Mouse (Mus musculus) ES-E14 (cell line): ENCODE data around the gene Pth1r. TPM values are rescaled to one million over a fixed set of nuclear protein-coding genes. Genes with fewer than 3 reads are reported as not detected.

Source experiments
- DNase-seq: peaks from one replicate; pipeline ENCODE4 v3.0.0-alpha.2; 2013; ENCODE audit warnings: low read depth, low spot score
- H3K27ac ChIP-seq: 2 replicates; pipeline ENCODE4 v1.5.1; 2012; ENCODE audit warnings: low read depth, mild to moderate bottlenecking, low read length, moderate library complexity, mixed read lengths; ENCODE audit not compliant: poor library complexity, insufficient read depth, severe bottlenecking
- H3K36me3 ChIP-seq: 2 replicates; pipeline ENCODE4 v1.6.1; 2012; ENCODE audit warnings: mild to moderate bottlenecking, low read length, moderate library complexity, mixed read lengths; ENCODE audit not compliant: control insufficient read depth, poor library complexity, insufficient read depth, severe bottlenecking
- H3K4me1 ChIP-seq, 2 experiments: fragments of 150-350 bp in 1 of 2; sonication (generic) in 1 of 2; 2 replicates each; pipeline ENCODE4 v1.6.1; 2012; ENCODE audit warnings: low read length in 2 of 2, mild to moderate bottlenecking in 1 of 2, mixed read lengths in 1 of 2; ENCODE audit not compliant: control insufficient read depth in 2 of 2, insufficient read depth in 2 of 2, poor library complexity in 1 of 2
- H3K4me3 ChIP-seq, 2 experiments: fragments of 150-350 bp in 1 of 2; sonication (generic) in 1 of 2; 2 replicates each; pipeline ENCODE4 v1.5.1; 2012; ENCODE audit warnings: low read length in 2 of 2, low read depth in 1 of 2, mild to moderate bottlenecking in 1 of 2, mixed read lengths in 1 of 2; ENCODE audit not compliant: insufficient read depth in 1 of 2, poor library complexity in 1 of 2, severe bottlenecking in 1 of 2
- H3K9ac ChIP-seq: 2 replicates; pipeline ENCODE4 v1.6.1; 2012; ENCODE audit warnings: low read depth, mild to moderate bottlenecking, low read length, mixed read lengths; ENCODE audit not compliant: poor library complexity, insufficient read depth, severe bottlenecking
- H3K9me3 ChIP-seq: fragments of 150-350 bp; sonication (generic); 2 replicates; pipeline ENCODE4 v1.6.1; 2012; ENCODE audit warnings: low read depth, mild to moderate bottlenecking, low read length; ENCODE audit not compliant: control insufficient read depth, insufficient read depth
- CHD2 ChIP-seq: IDR thresholded peaks from 2 replicates; pipeline ENCODE4 v1.6.1; 2014; ENCODE audit warnings: mild to moderate bottlenecking, low read depth, low read length, inconsistent platforms
- HCFC1 ChIP-seq: IDR thresholded peaks from 2 replicates; pipeline ENCODE4 v1.6.1; 2012; ENCODE audit warnings: low read length, inconsistent platforms, borderline replicate concordance; ENCODE audit not compliant: insufficient read depth
- MAFK ChIP-seq: IDR thresholded peaks from 2 replicates; pipeline ENCODE4 v1.6.1; 2014; ENCODE audit warnings: mild to moderate bottlenecking, low read depth, low read length, inconsistent platforms; ENCODE audit not compliant: insufficient read depth
- ZC3H11A ChIP-seq: IDR thresholded peaks from 2 replicates; pipeline ENCODE4 v1.6.1; 2012; ENCODE audit warnings: low read depth, mild to moderate bottlenecking, inconsistent platforms, low read length, borderline replicate concordance
- ZNF384 ChIP-seq: IDR thresholded peaks from 2 replicates; pipeline ENCODE4 v1.6.1; 2012; ENCODE audit warnings: low read depth, low read length, inconsistent platforms
- in situ Hi-C, 2 experiments: fragments of 600-800 bp; cut with MboI; formaldehyde crosslinking; loops; one replicate each; pipeline ENCODE4 v1.15.1; 2025; ENCODE audit warnings: low sequenced_read_pairs in 2 of 2, inconsistent platforms in 1 of 2; ENCODE audit not compliant: unreplicated experiment in 2 of 2
- total RNA-seq: library from RNA; depleted of rRNA; stranded (reverse); fragments of 300-350 nt; gene quantifications from 2 replicates; pipeline ENCODE4 v1.2.3, GENCODE M21; 2012

Pth1r gene
- total RNA-seq, 1 experiment, result 6.8 TPM

DNA sequence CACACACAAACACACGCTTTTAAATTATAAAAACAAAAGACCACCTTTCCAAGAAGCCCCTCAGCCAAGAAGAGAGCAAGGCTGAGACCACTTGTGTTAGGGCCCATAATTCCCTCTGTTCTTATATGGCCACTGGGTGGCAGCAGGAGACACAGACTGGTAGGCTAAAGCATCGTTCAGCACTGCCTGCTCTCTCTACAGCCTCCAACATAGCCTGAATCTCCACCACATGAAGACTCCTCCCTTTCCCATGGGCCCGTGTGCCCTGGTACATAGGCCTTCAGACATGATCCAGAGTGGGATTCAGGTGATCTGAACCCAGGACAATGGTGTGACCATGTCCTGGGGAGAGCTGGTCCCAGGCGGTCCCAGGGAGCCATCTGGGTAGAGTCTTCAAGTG lies 30.2 kb downstream of the Pth1r start:
- DNase-seq, result no peak
- Histone ChIP-seq H3K9me3 (no peaks in the 10 kb centered on the region), H3K36me3 (peaks cover 5% of the 10 kb centered on the region; the same call in 1 of the 2 replicates), H3K27ac (no peak overlapping the region), H3K4me3 (no peak overlapping the region), H3K9ac (no peak overlapping the region), H3K4me1 (no peaks in the 10 kb centered on the region)
- no peak for TF ChIP-seq MAFK
- peak; percentile 50; the same call in 1 of the 2 replicates for TF ChIP-seq ZC3H11A
- in situ Hi-C loops, result loop anchor here in 1 of 2 experiments (10.0 kb wide), 1 partner anchor 158 kb away; the partner anchor contains the start of gene Als2cl

- Histone ChIP-seq H3K27ac (no peak overlapping the region), H3K9me3 (no peaks in the 10 kb centered on the region), H3K4me1 (no peaks in the 10 kb centered on the region), H3K4me3 (no peak overlapping the region), H3K36me3 (peaks cover 7% of the 10 kb centered on the region; the same call in 1 of the 2 replicates), H3K9ac (no peak overlapping the region)
- in situ Hi-C loops, result loop anchor here in 1 of 2 experiments (10.0 kb wide), 1 partner anchor 159 kb away; the partner anchor contains the start of gene Als2cl
- no peak for DNase-seq
- TF ChIP-seq MAFK (no peak), ZC3H11A (no peak), HCFC1 (no peak), ZNF384 (no peak), CHD2 (no peak)
These were observed 31.5 kb downstream of the Pth1r start for GRCm38 (mm10) chr9:110715426-110715825.

GRCm38 (mm10) chr9:110713389-110713788 lies 33.6 kb downstream of the Pth1r start:
- in situ Hi-C loops, result loop anchor here in 1 of 2 experiments (10.0 kb wide), 1 partner anchor 161 kb away; the partner anchor contains the start of gene Als2cl
- peaks cover 7% of the 10 kb centered on the region; the same call in 1 of the 2 replicates for H3K36me3 ChIP-seq

GRCm38 (mm10) chr9:110712545-110712944 lies 34.4 kb downstream of the Pth1r start:
- no peak overlapping the region for H3K27ac ChIP-seq
- H3K4me1 ChIP-seq, result peaks cover 0 to 3% of the 10 kb centered on the region in 2 experiments; a peak in 1 of 4 replicates
- in situ Hi-C loops, result loop anchor here in 1 of 2 experiments (10.0 kb wide), 1 partner anchor 162 kb away; the partner anchor contains the start of gene Als2cl
- no peak for DNase-seq
- H3K9me3 ChIP-seq, result no peaks in the 10 kb centered on the region
- TF ChIP-seq MAFK (no peak), HCFC1 (no peak), ZC3H11A (no peak), ZNF384 (no peak)
- H3K4me3 ChIP-seq, result no peak overlapping the region
- H3K9ac ChIP-seq, result no peak overlapping the region
- H3K36me3 ChIP-seq, result peaks cover 7% of the 10 kb centered on the region; the same call in 1 of the 2 replicates

More at GRCm38 (mm10) chr9:110713389-110713788, 33.6 kb downstream of the Pth1r start:
- H3K27ac ChIP-seq, result no peak overlapping the region
- H3K9ac ChIP-seq, result no peak overlapping the region
- DNase-seq, result no peak
- TF ChIP-seq CHD2, result no peak
- no peak for TF ChIP-seq ZNF384
- no peak for TF ChIP-seq HCFC1
- no peak for TF ChIP-seq ZC3H11A
- no peak for TF ChIP-seq MAFK
- no peak overlapping the region for H3K4me3 ChIP-seq
- no peaks in the 10 kb centered on the region for H3K9me3 ChIP-seq
- H3K4me1 ChIP-seq, result peaks cover 0 to 3% of the 10 kb centered on the region in 2 experiments; a peak in 1 of 4 replicates
